Mouse (Mus musculus): Measurements from ENCODE around the gene Ascc3. TPM values are rescaled to one million over a fixed set of nuclear protein-coding genes. Genes with fewer than 3 reads are reported as not detected.
A peak's percentile ranks its signal among the peaks of the same experiment; 100 is the strongest.

The Ascc3 gene
- polyA plus RNA-seq, 1 experiment from 2014 or later: 16.6 TPM

GRCm38 (mm10) chr10:50671517-50671916, 79.0 kb downstream of the Ascc3 start:
- H3K4me3 ChIP-seq: no peak overlapping the region
- H3K4me1 ChIP-seq (replicated peaks): no peaks in the 10 kb centered on the region
- peak; percentile 68; the same call in 1 of the 2 replicates for ATAC-seq (ENCODE audit: low FRiP score, low read depth)
- H3K9ac ChIP-seq: no peak overlapping the region
- H3K36me3 ChIP-seq: no peaks in the 10 kb centered on the region
- no peak overlapping the region for H3K27ac ChIP-seq (replicated peaks)
- no peaks in the 10 kb centered on the region for H3K27me3 ChIP-seq
- WGBS: 44% methylated on average over 5 of the region's 5 CpGs
- no peaks in the 10 kb centered on the region for H3K9me3 ChIP-seq
- H3K4me2 ChIP-seq: no peak overlapping the region

DNA sequence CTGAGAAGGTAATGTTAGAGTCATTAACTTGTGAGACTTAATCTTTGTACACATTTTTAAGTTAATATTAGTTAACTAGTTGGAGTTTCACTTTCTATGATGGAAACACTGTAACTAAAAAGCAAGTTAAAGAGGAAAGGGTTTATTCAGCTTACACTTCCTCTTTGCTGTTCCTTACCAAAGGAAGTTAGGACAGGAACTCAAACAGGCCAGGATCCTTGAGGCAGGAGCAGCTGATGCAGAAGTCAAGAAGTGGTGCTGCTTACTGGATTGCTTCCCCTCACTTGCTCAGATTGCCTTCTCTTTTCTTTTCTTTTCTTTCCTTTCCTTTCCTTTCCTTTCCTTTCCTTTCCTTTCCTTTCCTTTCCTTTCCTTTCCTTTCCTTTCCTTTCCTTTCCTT, 97.9 kb downstream of the Ascc3 start:
- no peaks in the 10 kb centered on the region for H3K27me3 ChIP-seq
- ATAC-seq (ENCODE audit: low FRiP score, low read depth): no peak
- H3K27ac ChIP-seq (replicated peaks): no peak overlapping the region
- no peak overlapping the region for H3K4me2 ChIP-seq
- H3K36me3 ChIP-seq: 0 out of 2 replicates have a peak, but pooled peaks cover 4% of the 10 kb centered on the region
- no peak overlapping the region for H3K4me3 ChIP-seq
- no peak overlapping the region for H3K9ac ChIP-seq
- no peaks in the 10 kb centered on the region for H3K4me1 ChIP-seq (replicated peaks)
- H3K9me3 ChIP-seq: no peaks in the 10 kb centered on the region

GRCm38 (mm10) chr10:50698836-50699433, 106.5 kb downstream of the Ascc3 start:
- Histone ChIP-seq H3K4me1 (replicated peaks) (no peaks in the 10 kb centered on the region), H3K27ac (replicated peaks) (no peak overlapping the region), H3K4me3 (no peak overlapping the region), H3K36me3 (0 out of 2 replicates have a peak, but pooled peaks cover 3% of the 10 kb centered on the region), H3K9ac (no peak overlapping the region), H3K9me3 (no peaks in the 10 kb centered on the region), H3K4me2 (no peak overlapping the region), H3K27me3 (no peaks in the 10 kb centered on the region)
- 60% methylated on average over 4 of the region's 4 CpGs for WGBS
- 0 out of 2 replicates have a peak, but pooled peaks have one; percentile 51 for ATAC-seq (ENCODE audit: low FRiP score, low read depth)

GRCm38 (mm10) chr10:50701736-50702135, 109.3 kb downstream of the Ascc3 start:
- Histone ChIP-seq H3K4me3 (no peak overlapping the region), H3K9me3 (no peaks in the 10 kb centered on the region), H3K36me3 (0 out of 2 replicates have a peak, but pooled peaks cover 3% of the 10 kb centered on the region), H3K9ac (no peak overlapping the region), H3K4me2 (no peak overlapping the region), H3K27me3 (no peaks in the 10 kb centered on the region), H3K27ac (replicated peaks) (no peak overlapping the region), H3K4me1 (replicated peaks) (no peaks in the 10 kb centered on the region)
- ATAC-seq (ENCODE audit: low FRiP score, low read depth): no peak
- 83% methylated on average over 2 of the region's 2 CpGs for WGBS

DNA sequence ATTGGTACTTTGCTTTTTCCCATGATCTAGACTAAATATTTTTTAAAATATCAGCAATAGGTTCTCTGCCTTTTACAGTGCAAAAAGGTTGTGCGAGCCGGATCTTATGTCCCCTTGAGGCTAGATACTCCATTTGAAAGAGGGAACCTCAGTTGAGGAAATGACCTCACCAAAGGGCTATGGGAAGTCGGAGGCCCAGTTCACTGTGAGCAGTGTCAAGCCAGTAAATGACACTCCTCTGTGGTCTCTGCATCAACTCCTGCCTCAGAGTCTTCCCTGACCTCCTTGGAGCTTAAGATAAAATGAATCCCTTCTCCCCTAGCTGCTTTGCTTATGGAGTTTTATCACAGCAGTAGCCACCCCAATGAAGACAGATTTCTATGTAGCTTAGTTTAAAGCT, 109.9 kb downstream of the Ascc3 start:
- Histone ChIP-seq H3K27ac (replicated peaks) (no peak overlapping the region), H3K9ac (no peak overlapping the region), H3K27me3 (no peaks in the 10 kb centered on the region), H3K36me3 (0 out of 2 replicates have a peak, but pooled peaks cover 3% of the 10 kb centered on the region), H3K4me1 (replicated peaks) (no peaks in the 10 kb centered on the region), H3K4me3 (no peak overlapping the region), H3K4me2 (no peak overlapping the region), H3K9me3 (no peaks in the 10 kb centered on the region)
- WGBS: 85% methylated on average over 3 of the region's 3 CpGs
- no peak for ATAC-seq (ENCODE audit: low FRiP score, low read depth)

DNA sequence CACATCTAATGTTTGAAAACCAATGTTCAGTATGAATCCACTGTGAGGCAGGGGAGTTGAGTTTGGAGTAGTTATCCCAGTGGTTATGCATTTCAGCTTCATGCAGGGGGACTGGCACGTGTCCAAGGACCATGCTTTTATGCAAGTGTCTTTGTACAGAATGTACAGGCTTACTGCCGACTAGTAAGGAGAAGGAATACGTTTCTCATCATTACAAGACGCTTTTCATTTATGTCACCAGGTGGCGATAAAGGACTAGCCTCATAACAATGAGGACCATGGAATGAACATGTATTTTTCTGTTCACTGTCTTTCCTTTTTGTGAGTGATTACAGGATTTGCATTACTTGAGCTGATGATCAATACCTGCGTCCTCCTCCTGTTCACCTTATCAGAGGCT, 111.7 kb downstream of the Ascc3 start:
- no peak overlapping the region for H3K4me3 ChIP-seq
- H3K4me2 ChIP-seq: no peak overlapping the region
- no peaks in the 10 kb centered on the region for H3K27me3 ChIP-seq
- H3K27ac ChIP-seq (replicated peaks): no peak overlapping the region
- H3K9ac ChIP-seq: no peak overlapping the region
- WGBS: 16% methylated on average over 6 of the region's 6 CpGs
- no peaks in the 10 kb centered on the region for H3K4me1 ChIP-seq (replicated peaks)
- H3K36me3 ChIP-seq: 0 out of 2 replicates have a peak, but pooled peaks cover 3% of the 10 kb centered on the region
- H3K9me3 ChIP-seq: no peaks in the 10 kb centered on the region
- peak; percentile 87 for ATAC-seq (ENCODE audit: low FRiP score, low read depth)

DNA sequence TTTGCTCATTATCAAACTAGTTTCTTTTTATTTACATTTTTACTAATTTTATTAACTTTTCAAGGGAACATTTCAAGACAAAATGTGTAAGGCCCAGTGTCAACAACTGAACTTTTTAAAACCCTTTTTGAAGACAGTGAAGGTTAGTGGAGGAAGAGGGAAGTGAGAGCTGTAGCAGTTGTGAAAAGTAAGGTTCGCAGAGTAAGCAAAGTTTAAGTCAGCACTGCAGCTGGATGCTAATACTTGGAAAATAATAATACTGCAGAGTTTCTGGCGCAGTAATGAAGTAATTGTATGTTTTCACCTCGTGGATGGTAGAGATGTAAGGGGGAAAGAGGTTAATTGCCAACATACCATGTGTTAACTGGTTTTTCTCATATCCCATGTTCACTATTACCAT, 112.4 kb downstream of the Ascc3 start:
- Histone ChIP-seq H3K9me3 (no peaks in the 10 kb centered on the region), H3K9ac (no peak overlapping the region), H3K27me3 (no peaks in the 10 kb centered on the region), H3K4me3 (no peak overlapping the region), H3K4me1 (replicated peaks) (no peaks in the 10 kb centered on the region), H3K4me2 (no peak overlapping the region), H3K36me3 (0 out of 2 replicates have a peak, but pooled peaks cover 1% of the 10 kb centered on the region), H3K27ac (replicated peaks) (no peak overlapping the region)
- no peak for ATAC-seq (ENCODE audit: low FRiP score, low read depth)
- WGBS: 92% methylated on average over 3 of the region's 3 CpGs

DNA sequence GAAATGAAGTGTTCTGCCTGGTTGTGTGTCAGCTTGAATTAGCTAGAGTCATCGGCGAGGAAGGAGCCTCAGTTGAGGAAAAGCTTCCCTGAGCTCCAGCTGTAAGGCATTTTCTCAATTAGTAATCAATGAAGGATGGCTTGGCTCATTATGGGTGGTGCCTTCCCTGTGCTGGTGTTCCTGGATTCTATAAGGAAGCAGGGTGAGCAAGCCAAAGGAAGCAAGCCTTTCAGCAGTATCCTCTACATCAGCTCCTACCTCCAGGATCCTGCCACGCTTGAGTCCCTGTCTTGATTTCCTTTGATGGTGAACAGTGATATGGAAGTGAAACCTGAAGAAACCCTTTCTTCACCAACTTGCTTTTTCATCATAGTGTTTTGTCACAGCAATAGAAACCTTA, 118.8 kb downstream of the Ascc3 start:
- Histone ChIP-seq H3K4me2 (no peak overlapping the region), H3K36me3 (0 out of 2 replicates have a peak, but pooled peaks cover 3% of the 10 kb centered on the region), H3K9ac (no peak overlapping the region), H3K27ac (replicated peaks) (no peak overlapping the region), H3K27me3 (no peaks in the 10 kb centered on the region), H3K4me3 (no peak overlapping the region), H3K9me3 (no peaks in the 10 kb centered on the region), H3K4me1 (replicated peaks) (no peaks in the 10 kb centered on the region)
- WGBS: 69% methylated on average over 3 of the region's 3 CpGs
- ATAC-seq (ENCODE audit: low FRiP score, low read depth): peak; percentile 38; the same call in 1 of the 2 replicates

DNA sequence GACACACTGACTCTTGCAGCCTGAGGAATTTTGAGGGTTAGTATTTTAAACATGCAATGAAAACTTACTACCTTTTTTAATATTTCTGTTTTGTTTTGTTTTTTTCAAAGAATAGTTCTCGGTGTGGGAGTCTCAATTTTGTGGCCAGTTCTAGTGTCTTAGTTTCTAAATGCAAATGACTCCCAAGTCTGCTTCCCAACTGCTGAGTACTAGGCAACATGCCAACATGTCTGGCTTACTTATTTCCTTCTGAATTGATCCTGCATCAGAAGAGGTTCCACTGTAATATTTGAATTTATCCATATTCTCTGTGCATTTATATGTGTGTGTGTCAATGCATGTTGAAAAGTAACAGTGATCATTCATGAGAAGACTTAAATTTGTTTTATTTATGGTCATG, 119.3 kb downstream of the Ascc3 start:
- no peak overlapping the region for H3K4me3 ChIP-seq
- no peak for ATAC-seq (ENCODE audit: low FRiP score, low read depth)
- H3K27ac ChIP-seq (replicated peaks): no peak overlapping the region
- H3K9ac ChIP-seq: no peak overlapping the region
- no peak overlapping the region for H3K4me2 ChIP-seq
- no peaks in the 10 kb centered on the region for H3K27me3 ChIP-seq
- WGBS: 62% methylated on average over 1 of the region's 1 CpGs
- no peaks in the 10 kb centered on the region for H3K9me3 ChIP-seq
- 0 out of 2 replicates have a peak, but pooled peaks cover 3% of the 10 kb centered on the region for H3K36me3 ChIP-seq
- H3K4me1 ChIP-seq (replicated peaks): no peaks in the 10 kb centered on the region

- Histone ChIP-seq H3K27me3 (no peaks in the 10 kb centered on the region), H3K27ac (replicated peaks) (no peak overlapping the region), H3K4me3 (no peak overlapping the region), H3K36me3 (peaks cover 17% of the 10 kb centered on the region), H3K4me1 (replicated peaks) (no peaks in the 10 kb centered on the region), H3K9ac (no peak overlapping the region), H3K9me3 (no peaks in the 10 kb centered on the region), H3K4me2 (no peak overlapping the region)
- no peak for ATAC-seq (ENCODE audit: low FRiP score, low read depth)
These were observed 141.0 kb downstream of the Ascc3 start for GRCm38 (mm10) chr10:50733459-50733858.

- H3K4me3 ChIP-seq: no peak overlapping the region
- no peak overlapping the region for H3K9ac ChIP-seq
- peaks cover 2% of the 10 kb centered on the region; the same call in 1 of the 2 replicates for H3K36me3 ChIP-seq
- H3K27ac ChIP-seq (replicated peaks): no peak overlapping the region
- ATAC-seq (ENCODE audit: low FRiP score, low read depth): no peak
- H3K9me3 ChIP-seq: no peaks in the 10 kb centered on the region
- H3K4me1 ChIP-seq (replicated peaks): peaks cover 5% of the 10 kb centered on the region; the same call in 1 of the 2 replicates
- H3K4me2 ChIP-seq: no peak overlapping the region
- H3K27me3 ChIP-seq: no peaks in the 10 kb centered on the region
- WGBS: 84% methylated on average over 2 of the region's 2 CpGs
These were observed 169.6 kb downstream of the Ascc3 start for GRCm38 (mm10) chr10:50762069-50762468.

DNA sequence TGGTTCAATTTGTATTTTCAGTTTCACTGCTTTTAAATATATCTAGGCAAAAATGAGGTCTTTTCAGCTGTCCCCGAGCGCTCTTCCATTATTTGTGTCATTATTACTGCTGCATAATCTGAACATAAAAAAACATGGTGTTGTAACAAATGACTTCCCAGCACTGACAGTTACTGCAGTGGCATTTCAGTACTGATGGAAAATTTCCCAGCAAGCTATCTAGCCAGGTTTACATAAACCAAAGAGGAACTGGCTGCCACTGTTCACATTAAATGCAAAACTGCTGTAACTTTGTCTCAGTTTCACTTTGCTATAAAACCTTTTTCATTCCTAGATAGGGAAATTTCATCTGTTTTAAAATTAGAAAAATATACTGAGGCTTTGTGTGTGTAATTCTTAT, 170.5 kb downstream of the Ascc3 start:
- no peak overlapping the region for H3K9ac ChIP-seq
- no peak overlapping the region for H3K27ac ChIP-seq (replicated peaks)
- no peaks in the 10 kb centered on the region for H3K27me3 ChIP-seq
- H3K4me3 ChIP-seq: no peak overlapping the region
- 62% methylated on average over 2 of the region's 2 CpGs for WGBS
- H3K9me3 ChIP-seq: no peaks in the 10 kb centered on the region
- H3K4me2 ChIP-seq: no peak overlapping the region
- H3K36me3 ChIP-seq: peaks cover 5% of the 10 kb centered on the region; the same call in 1 of the 2 replicates
- H3K4me1 ChIP-seq (replicated peaks): peaks cover 5% of the 10 kb centered on the region; the same call in 1 of the 2 replicates
- no peak for ATAC-seq (ENCODE audit: low FRiP score, low read depth)

Data from hindbrain, embryonic 15.5 days (tissue).